Mouse (Mus musculus) embryonic facial prominence, embryonic 10.5 days (tissue): ENCODE results near the gene Thbs3. TPM values are rescaled to one million over a fixed set of nuclear protein-coding genes. Genes with fewer than 3 reads are reported as not detected.

Experiments used
- DNase-seq: peaks from one replicate; pipeline ENCODE4 v3.0.0-alpha.2; 2017; ENCODE audit warnings: low spot score
- H3K27ac ChIP-seq: fragments of 300-500 bp; sonication (generic); replicated peaks from 2 replicates; pipeline ENCODE4 v1.5.1; 2016; ENCODE audit warnings: mild to moderate bottlenecking
- H3K27me3 ChIP-seq: fragments of 300-500 bp; sonication (generic); replicated peaks from 2 replicates; pipeline ENCODE4 v1.6.1; 2016; ENCODE audit warnings: low read depth, mild to moderate bottlenecking; ENCODE audit not compliant: poor library complexity, severe bottlenecking
- H3K36me3 ChIP-seq: fragments of 300-500 bp; sonication (generic); replicated peaks from 2 replicates; pipeline ENCODE4 v1.6.1; 2016; ENCODE audit warnings: mild to moderate bottlenecking, moderate library complexity
- H3K4me1 ChIP-seq: fragments of 300-500 bp; sonication (generic); 2 replicates; pipeline ENCODE4 v1.6.1; 2016
- H3K4me3 ChIP-seq: fragments of 300-500 bp; sonication (generic); 2 replicates; pipeline ENCODE4 v1.5.1; 2016; ENCODE audit warnings: mild to moderate bottlenecking, moderate library complexity
- H3K9me3 ChIP-seq: fragments of 300-500 bp; sonication (generic); 2 replicates; pipeline ENCODE4 v1.6.1; 2016; ENCODE audit warnings: mild to moderate bottlenecking
- WGBS: fragments of 180-500 bp; shearing (Covaris S2); methylation state at CpG from one replicate; pipeline ENCODE4 v1.1.7; 2016; 5-methylcytosine and 5-hydroxymethylcytosine counted together
- polyA plus RNA-seq: library from polyadenylated mRNA; unstranded; fragments of >200 nt; fragmentation: Nextera tagmentation; extraction: Ambion mirVana; gene quantifications from 2 replicates; pipeline ENCODE4 v1.2.1, GENCODE M21; 2016

The Thbs3 gene
- polyA plus RNA-seq, 1 experiment from 2014 or later = 42.0 TPM

DNA sequence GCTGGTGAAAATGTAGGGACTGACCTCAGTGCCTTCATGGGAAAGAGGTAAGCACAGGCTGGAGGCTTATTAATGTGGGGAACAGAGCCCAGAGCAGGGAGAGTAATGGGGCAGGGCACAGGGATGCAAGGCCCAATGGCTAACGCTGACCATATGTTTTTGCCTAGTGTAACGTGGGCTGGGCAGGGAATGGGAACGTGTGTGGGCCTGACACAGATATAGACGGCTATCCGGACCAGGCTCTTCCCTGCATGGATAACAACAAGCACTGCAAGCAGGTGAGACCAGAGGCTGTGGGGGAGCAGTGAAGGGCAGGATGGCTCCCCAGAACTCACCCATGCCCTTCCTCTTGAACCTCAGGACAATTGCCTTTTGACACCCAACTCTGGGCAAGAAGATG is 6.2 kb downstream of the Thbs3 start:
- Histone ChIP-seq H3K27me3 (peaks cover 10% of the 10 kb centered on the region), H3K27ac (no peak overlapping the region), H3K36me3 (peaks cover 77% of the 10 kb centered on the region), H3K4me3 (peak overlapping the region; percentile 11; the same call in 1 of the 2 replicates), H3K4me1 (peaks cover 60% of the 10 kb centered on the region), H3K9me3 (no peaks in the 10 kb centered on the region)
- DNase-seq = no peak
- WGBS = 75% methylated on average over 5 of the region's 5 CpGs

DNA sequence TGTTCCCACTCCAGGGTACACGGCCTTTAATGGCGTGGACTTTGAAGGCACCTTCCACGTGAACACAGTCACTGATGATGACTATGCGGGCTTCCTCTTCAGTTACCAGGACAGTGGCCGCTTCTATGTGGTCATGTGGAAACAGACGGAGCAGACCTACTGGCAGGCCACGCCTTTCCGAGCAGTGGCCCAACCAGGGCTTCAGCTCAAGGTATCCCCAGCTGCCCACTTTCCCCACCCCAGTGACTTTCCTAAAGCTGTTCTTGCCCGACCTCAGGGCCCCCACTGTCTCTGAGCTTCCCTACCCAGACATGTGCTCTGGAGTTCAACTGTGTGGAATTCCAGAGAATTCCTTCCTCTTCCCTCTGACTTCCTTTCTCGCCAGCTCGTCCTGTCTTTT is 9.8 kb downstream of the Thbs3 start:
- peaks cover 27% of the 10 kb centered on the region for H3K27me3 ChIP-seq
- H3K9me3 ChIP-seq = no peaks in the 10 kb centered on the region
- H3K4me3 ChIP-seq = peak overlapping the region; percentile 78
- no peak for DNase-seq
- H3K4me1 ChIP-seq = peaks cover 76% of the 10 kb centered on the region
- WGBS = 69% methylated on average over 11 of the region's 11 CpGs
- peaks cover 53% of the 10 kb centered on the region for H3K36me3 ChIP-seq
- H3K27ac ChIP-seq = peak overlapping the region; percentile 93

DNA sequence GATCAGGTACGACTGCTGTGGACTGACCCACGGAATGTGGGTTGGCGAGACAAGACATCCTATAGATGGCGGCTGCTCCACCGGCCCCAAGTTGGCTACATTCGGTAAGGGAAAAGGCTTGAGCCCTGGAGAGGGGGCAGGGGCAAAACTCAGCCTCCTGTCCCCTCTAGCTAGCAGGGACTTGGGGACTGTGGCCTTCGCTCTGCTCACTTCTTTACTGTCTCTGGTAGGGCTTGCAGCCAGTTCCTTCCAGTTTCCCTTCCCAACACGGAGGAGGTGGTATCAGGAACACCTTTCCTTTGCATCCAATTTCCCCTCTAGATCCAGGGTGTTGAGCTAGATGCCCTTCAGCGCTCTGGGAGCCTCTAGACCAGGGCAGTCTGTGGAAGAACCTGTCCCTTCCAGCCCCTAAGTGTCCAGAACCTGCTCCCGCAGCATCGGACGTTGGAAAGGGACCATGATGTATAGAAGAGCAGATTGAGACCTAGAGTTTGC is 10.4 kb downstream of the Thbs3 start:
- peaks cover 49% of the 10 kb centered on the region for H3K36me3 ChIP-seq
- peaks cover 33% of the 10 kb centered on the region for H3K27me3 ChIP-seq
- no peaks in the 10 kb centered on the region for H3K9me3 ChIP-seq
- no peak for DNase-seq
- H3K4me3 ChIP-seq = peak overlapping the region; percentile 78
- H3K27ac ChIP-seq = peak overlapping the region; percentile 93
- WGBS = 42% methylated on average over 12 of the region's 12 CpGs
- H3K4me1 ChIP-seq = peaks cover 73% of the 10 kb centered on the region

DNA sequence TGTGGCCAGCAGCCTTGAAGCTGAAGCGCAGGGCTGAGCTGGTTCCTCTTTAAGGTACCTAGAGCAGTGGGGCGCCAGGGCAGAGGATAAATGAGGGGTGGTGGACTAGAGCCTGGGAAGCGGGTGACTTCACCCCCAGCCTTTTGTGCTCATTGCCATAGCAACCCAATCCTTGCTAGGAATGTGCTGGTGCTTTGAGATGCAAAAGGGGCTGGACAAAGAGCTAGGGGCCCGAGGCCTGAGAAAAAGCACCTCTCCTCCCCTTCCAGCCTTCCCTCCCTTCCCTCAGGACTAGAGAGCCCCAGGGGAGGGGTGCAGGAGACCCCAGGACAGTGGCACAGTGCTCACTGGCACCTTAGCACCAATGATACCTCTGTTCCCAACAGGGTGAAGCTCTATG is 10.9 kb downstream of the Thbs3 start:
- peaks cover 72% of the 10 kb centered on the region for H3K4me1 ChIP-seq
- H3K27ac ChIP-seq = peak overlapping the region; percentile 93
- WGBS = 16% methylated on average over 4 of the region's 4 CpGs

DNA sequence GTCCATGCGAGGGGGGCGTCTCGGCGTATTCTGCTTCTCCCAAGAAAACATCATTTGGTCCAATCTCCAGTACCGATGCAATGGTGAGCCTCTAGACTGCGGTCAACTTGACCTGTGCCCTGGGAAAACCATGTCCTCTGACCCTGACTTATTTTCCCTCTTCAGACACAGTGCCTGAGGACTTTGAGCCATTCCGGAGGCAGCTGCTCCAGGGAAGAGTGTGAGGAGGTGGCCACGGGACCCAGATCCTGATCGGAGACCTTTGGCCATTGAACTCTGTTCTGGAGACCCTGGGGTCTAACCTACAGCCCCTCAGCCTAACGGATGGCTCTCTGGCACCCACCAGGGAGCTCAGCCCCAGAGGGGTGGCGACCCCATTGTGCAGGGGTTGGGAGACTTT is 11.4 kb downstream of the Thbs3 start:
- Histone ChIP-seq H3K4me1 (peaks cover 67% of the 10 kb centered on the region), H3K4me3 (peak overlapping the region; percentile 78), H3K27ac (peak overlapping the region; percentile 93), H3K9me3 (no peaks in the 10 kb centered on the region), H3K27me3 (peaks cover 43% of the 10 kb centered on the region), H3K36me3 (peaks cover 43% of the 10 kb centered on the region)
- DNase-seq = peak; percentile 34
- WGBS = 11% methylated on average over 11 of the region's 11 CpGs

More for the DNA sequence above, 10.9 kb downstream of the Thbs3 start:
- H3K27me3 ChIP-seq = peaks cover 38% of the 10 kb centered on the region
- peaks cover 47% of the 10 kb centered on the region for H3K36me3 ChIP-seq
- peak; percentile 65 for DNase-seq
- no peaks in the 10 kb centered on the region for H3K9me3 ChIP-seq
- peak overlapping the region; percentile 78 for H3K4me3 ChIP-seq

DNA sequence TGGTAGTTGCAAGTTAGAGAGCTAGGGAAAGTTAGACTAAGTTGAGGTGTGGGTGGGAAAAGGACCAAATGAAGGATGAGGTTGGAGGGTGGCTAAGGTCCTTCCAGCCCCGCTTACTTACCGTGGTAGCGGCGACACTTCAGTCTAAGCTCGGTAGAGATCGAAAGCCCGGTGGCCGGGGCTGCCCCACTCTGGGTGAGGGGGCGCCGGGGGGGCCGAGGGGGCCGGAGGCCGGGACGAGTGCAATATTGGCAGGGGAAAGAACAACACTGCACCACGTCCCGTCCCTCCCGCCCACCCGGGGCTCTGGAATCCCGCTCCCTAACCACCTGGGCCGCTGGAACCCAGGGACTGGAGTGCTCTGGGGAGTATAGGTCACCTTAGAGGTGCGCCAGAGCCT is 11.9 kb downstream of the Thbs3 start, which contains the start of gene Mtx1:
Mtx1 (minus strand) TSS at position 189 of the 400 bp plus-strand sequence.
- H3K27ac ChIP-seq = peak within 1 kb of the TSS; percentile 93
- H3K36me3 ChIP-seq = peaks cover 37% of the 10 kb centered on the region
- 2% methylated on average over 21 of the region's 21 CpGs for WGBS
- no peaks in the 10 kb centered on the region for H3K9me3 ChIP-seq
- H3K4me3 ChIP-seq = peak within 1 kb of the TSS; percentile 78
- peaks cover 70% of the 10 kb centered on the region for H3K4me1 ChIP-seq
- DNase-seq = no peak
- peaks cover 48% of the 10 kb centered on the region for H3K27me3 ChIP-seq

DNA sequence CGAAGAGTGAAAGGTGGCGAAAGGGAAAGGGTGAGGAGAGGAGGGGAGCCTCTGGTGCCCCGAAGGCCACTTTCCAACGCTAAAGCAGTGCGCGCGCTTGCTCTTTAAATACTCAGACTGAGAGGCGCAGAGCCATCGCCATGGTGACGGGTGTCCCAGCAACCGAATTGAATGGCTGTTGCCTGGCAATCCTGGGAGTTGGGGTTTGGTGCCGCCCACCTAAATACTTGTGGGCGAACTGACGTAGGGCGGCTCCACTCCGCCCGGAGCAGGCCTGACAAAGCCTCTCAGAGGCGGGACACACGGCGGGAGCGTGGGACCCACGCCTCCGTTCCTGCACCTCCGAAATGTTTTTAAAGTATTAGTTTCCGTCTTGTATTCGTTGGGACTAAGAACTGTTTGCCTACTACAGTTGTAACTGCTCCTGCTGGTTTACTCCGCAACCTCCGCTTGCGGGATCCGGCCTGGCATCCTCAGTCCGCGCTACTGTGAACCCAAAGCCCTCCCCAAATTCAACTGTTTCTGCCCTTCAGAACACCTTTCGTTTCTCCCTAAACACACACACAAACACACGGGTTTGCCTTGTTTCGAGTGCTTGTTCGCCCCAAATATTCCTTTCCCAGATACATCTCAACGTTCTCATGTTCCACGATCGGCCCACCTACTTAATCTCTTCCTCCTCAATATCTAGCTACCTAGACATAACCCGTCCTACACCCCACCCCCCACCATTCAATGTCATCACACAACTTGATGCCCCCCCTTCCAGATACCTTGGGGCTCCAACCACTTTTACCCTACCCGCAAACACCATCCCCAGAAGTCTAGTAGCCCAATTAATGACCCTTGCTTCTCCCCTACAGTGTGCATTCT is 12.6 kb downstream of the Thbs3 start:
- H3K9me3 ChIP-seq = no peaks in the 10 kb centered on the region
- peak overlapping the region; percentile 78 for H3K4me3 ChIP-seq
- H3K4me1 ChIP-seq = peaks cover 76% of the 10 kb centered on the region
- peak; percentile 95 for DNase-seq
- 3% methylated on average over 41 of the region's 41 CpGs for WGBS
- H3K27me3 ChIP-seq = peaks cover 52% of the 10 kb centered on the region
- peaks cover 31% of the 10 kb centered on the region for H3K36me3 ChIP-seq
- peak overlapping the region; percentile 93 for H3K27ac ChIP-seq

DNA sequence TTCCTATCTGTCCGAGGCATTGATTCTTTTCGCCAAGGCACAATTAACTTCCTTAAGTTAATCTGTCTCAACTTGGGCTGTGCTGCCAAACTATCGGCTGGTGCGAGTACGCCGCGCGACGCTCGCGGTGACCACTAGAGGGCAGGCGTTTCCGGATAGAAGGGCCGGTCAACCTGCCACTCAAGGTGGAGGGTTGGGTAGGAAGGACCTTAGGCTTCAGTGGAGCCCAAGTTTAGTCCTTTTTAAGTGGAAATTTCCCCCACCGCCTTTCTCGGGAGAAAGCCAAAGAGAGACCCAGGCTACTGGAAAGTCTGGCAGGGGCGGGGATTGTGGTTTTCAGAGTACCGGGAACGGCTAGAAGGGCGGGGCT is 13.2 kb downstream of the Thbs3 start:
- H3K27me3 ChIP-seq = peaks cover 58% of the 10 kb centered on the region
- peak overlapping the region; percentile 78 for H3K4me3 ChIP-seq
- H3K36me3 ChIP-seq = peaks cover 25% of the 10 kb centered on the region
- H3K27ac ChIP-seq = peak overlapping the region; percentile 93
- peaks cover 76% of the 10 kb centered on the region for H3K4me1 ChIP-seq
- DNase-seq = peak; percentile 92
- no peaks in the 10 kb centered on the region for H3K9me3 ChIP-seq
- WGBS = under 1% methylated on average over 20 of the region's 20 CpGs

DNA sequence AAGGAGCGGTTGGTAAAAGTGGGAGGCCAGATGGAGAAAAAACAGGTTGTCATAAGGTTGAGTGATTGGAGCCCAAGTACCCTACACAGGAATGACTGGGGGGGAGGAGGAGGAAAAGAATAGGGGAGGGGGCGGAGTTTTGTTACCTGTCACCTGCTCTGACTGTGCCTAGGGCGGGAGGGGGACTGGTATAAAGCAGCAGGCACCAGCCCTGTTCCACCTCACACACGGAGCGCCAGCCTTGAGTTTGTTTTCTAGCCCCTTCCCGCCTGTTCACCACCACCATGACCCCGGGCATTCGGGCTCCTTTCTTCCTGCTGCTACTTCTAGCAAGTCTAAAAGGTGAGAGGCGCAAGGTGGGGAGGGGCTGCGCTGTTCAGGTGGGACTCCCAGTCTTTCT is 13.9 kb downstream of the Thbs3 start, which contains the start of gene Muc1:
Muc1 (plus strand) TSS at position 222 of the 400 bp plus-strand sequence.
- Histone ChIP-seq H3K27ac (peak within 1 kb of the TSS; percentile 93), H3K36me3 (peaks cover 18% of the 10 kb centered on the region), H3K4me3 (peak within 1 kb of the TSS; percentile 78), H3K9me3 (no peaks in the 10 kb centered on the region), H3K27me3 (peaks cover 59% of the 10 kb centered on the region), H3K4me1 (peaks cover 72% of the 10 kb centered on the region)
- WGBS = 20% methylated on average over 10 of the region's 10 CpGs
- no peak for DNase-seq

DNA sequence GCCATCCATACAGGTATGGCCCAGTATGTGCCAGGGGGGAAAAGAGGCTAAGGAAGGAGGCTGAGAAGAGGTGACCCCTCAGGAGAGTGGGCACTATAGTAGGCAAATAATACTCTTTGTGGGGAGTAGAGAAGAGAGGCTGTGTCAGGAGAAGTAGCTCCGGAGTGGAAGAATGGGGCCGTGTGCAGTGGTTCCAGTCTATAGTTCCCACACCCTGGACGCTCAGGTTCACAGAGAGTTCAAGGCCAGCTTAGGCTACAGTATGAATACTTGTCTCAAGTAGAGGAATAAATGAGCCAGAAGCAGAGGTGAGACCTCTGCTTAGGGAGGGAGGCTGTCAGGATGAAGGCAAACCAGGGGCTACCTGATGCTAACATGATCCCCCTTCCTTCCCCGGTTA is 14.3 kb downstream of the Thbs3 start:
- WGBS = 61% methylated on average over 4 of the region's 4 CpGs
- H3K27ac ChIP-seq = no peak overlapping the region
- peaks cover 67% of the 10 kb centered on the region for H3K4me1 ChIP-seq
- no peak for DNase-seq
- H3K9me3 ChIP-seq = no peaks in the 10 kb centered on the region
- 0 out of 2 replicates have a peak overlapping the region, but pooled peaks have one; percentile 78 for H3K4me3 ChIP-seq
- peaks cover 16% of the 10 kb centered on the region for H3K36me3 ChIP-seq
- peaks cover 59% of the 10 kb centered on the region for H3K27me3 ChIP-seq

DNA sequence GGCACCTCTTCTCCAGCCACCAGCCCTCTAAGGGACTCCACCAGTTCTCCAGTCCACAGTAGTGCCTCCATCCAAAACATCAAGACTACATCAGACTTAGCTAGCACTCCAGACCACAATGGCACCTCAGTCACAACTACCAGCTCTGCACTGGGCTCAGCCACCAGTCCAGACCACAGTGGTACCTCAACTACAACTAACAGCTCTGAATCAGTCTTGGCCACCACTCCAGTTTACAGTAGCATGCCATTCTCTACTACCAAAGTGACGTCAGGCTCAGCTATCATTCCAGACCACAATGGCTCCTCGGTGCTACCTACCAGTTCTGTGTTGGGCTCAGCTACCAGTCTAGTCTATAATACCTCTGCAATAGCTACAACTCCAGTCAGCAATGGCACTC is 15.6 kb downstream of the Thbs3 start:
- Histone ChIP-seq H3K4me1 (peaks cover 54% of the 10 kb centered on the region), H3K27ac (no peak overlapping the region), H3K36me3 (peaks cover 12% of the 10 kb centered on the region), H3K4me3 (no peak overlapping the region), H3K27me3 (peaks cover 63% of the 10 kb centered on the region), H3K9me3 (no peaks in the 10 kb centered on the region)
- no peak for DNase-seq
- 86% methylated on average over 2 of the region's 2 CpGs for WGBS

DNA sequence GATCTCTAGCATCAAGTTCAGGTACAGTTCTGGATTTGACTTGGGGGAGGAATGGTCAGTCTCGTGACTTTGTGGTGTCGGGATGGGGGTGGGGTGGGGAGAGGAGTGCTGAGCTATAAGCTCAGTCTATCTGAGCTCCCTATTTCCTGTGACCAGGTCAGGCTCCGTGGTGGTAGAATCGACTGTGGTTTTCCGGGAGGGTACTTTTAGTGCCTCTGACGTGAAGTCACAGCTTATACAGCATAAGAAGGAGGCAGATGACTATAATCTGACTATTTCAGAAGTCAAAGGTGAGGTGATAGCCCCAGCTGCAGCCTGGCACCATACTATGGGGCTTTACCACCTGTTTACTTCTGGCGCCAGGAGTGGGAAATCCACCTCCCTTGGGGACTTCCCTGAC is 16.4 kb downstream of the Thbs3 start:
- Histone ChIP-seq H3K27ac (no peak overlapping the region), H3K27me3 (peaks cover 58% of the 10 kb centered on the region), H3K4me3 (no peak overlapping the region), H3K36me3 (peaks cover 16% of the 10 kb centered on the region; the same call in 1 of the 2 replicates), H3K9me3 (no peaks in the 10 kb centered on the region), H3K4me1 (peaks cover 47% of the 10 kb centered on the region)
- WGBS = 75% methylated on average over 7 of the region's 7 CpGs
- DNase-seq = no peak
